Mouse (Mus musculus) cerebral cortex, adult 2 months (tissue): ENCODE measurements around the gene Gipc2.

Source experiments
- WGBS: fragments of 180-500 bp; shearing (Covaris S2); methylation state at CpG from one replicate; pipeline ENCODE4 v1.1.7; 2018; 5-methylcytosine and 5-hydroxymethylcytosine counted together

The Gipc2 gene

DNA sequence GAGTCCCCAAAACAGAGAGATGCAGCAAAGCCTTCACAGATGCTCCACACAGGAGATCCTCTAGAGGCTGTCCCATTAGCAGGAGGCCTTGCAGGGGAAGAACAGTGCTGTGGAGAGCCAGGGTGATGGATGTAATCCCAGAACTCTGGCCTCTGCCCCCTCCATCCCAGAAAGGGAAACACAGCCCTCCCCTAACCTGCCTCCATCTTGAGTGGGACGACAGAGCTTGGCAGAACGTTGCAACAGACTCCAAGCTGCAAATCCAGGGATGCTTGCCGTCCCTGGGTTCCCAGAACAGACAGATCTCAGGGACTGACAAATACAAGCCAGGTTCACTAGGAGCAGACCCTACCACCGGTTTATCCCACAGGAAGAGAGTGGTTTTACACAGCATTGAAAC lies 51.8 kb downstream of the Gipc2 start:
- 57% methylated on average over 4 of the region's 4 CpGs for WGBS

DNA sequence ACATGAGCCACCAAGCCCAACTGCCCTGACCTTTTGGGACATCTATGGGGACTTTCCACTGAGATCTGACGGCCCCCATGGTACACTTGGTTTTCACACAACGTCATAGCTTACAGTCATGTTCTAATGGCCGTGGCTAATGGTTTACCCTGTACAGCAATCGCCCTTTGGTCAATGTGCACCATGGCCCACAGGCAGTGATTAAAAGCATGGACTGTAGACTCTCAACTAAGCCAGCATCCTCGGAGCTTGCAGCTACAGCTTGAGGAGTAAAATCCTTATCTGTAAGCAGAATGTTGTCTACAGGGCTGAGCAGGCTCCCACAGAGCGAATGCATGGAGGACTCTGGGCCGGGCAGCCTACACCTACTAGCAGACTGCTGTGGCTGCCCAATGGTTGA lies 52.5 kb downstream of the Gipc2 start:
- 99% methylated on average over 7 of the region's 7 CpGs for WGBS

DNA sequence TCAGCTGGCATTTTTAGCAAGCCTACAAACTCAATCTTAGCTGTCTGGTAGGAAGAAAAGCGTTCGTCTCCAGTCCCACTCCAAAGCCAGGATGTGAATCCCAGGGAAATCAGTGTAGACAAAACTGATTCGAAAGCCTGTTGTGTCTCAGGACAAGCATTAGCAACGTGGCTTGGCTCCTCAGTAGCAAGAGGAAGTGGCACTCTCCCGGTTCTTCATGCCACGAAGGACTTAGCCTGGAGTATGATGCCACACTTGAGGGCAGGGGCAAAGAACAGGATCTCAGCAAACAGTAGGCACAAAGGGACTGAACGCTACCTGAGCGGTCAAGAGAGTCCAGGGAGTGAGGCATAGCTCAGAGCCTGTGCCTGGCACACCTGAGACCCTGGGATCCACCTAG lies 53.4 kb downstream of the Gipc2 start:
- WGBS = 86% methylated on average over 8 of the region's 8 CpGs

DNA sequence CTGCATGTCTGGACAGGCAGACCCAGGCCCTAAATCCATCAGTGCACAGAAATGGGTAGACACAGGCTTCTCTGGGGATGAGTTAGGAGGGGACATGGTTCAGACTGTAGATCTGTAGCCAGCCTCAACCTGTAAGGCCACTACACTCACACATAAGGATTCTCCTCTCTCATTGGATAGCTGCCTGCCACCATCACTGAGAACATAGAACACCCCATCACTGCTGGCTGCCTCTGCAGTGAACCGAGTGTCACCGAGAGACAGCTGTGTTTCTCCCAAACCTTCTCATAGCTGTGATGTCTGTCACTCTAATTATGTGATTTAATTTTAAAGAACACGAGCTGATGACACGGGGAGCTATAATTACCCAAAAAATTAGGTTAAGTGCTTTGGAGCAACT lies 54.5 kb downstream of the Gipc2 start:
- 51% methylated on average over 4 of the region's 4 CpGs for WGBS

DNA sequence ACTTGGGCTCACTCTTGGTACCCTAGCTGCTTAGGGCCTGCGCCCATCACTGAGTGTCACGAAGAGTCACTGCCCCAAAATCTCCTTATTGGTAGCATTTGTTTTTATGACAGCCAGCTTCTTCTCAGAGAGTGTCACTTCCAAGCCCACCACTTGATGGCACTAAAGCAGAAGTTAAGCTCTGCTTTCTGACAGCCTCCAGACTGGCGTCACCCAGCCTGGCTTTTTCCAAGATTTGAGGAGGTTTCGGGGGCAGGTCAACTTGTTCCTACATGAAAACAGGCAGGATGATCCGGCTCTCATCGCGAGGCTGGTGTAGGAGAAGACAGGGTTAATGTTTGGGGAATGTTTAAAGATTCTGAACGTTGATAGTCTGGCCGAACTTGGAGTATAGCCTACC lies 54.9 kb downstream of the Gipc2 start:
- 10% methylated on average over 9 of the region's 9 CpGs for WGBS

DNA sequence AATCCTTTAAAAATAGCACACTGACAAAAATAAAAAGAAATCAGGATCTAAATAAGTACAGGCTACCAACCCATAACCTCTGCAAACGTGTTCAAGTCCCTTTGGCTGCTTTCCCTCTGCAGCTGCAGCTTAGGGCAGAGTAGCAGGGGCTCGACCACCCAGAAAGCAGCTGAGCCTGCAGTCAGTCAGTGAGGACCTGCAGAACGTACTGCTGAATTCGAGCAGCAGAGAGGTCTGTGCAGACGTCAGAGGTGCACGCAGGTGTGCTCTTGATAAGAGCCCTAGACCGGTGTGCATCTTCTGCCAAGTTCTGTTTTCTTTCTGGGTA lies 56.8 kb downstream of the Gipc2 start:
- 56% methylated on average over 7 of the region's 7 CpGs for WGBS

DNA sequence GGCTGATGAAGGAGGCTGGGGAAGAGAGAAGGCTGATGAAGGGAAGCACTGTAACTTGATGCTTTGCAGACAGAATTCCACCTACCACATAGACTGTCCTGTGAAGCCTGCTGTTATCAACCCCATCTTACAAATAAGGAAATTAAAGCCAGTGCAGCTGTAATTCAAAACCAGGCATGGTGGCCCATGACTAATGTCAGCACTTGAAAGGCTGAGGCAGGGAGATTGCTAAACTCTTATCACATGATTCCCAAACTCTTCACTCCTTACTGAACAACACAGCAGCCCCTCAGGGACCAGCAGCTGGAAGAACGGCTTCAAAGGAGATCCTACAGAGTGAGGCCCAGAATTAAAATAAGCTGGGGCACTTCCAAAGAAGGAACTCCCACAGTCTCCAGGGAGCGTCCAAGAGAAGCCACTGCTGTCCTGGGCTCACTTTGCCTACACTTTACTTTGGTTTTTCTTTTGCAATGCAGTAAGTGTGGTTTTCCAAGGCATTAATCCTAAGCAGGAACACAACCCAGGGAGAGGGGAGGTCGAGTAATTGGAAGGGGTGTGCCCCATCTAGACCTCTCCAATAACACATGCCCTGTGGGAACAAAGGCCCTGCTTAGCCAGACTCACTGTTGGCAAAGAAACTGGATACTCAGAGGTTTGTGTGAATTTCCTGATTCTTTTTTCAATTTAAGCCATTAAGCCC lies 57.3 kb downstream of the Gipc2 start:
- 33% methylated on average over 3 of the region's 3 CpGs for whole genome bisulfite sequencing

DNA sequence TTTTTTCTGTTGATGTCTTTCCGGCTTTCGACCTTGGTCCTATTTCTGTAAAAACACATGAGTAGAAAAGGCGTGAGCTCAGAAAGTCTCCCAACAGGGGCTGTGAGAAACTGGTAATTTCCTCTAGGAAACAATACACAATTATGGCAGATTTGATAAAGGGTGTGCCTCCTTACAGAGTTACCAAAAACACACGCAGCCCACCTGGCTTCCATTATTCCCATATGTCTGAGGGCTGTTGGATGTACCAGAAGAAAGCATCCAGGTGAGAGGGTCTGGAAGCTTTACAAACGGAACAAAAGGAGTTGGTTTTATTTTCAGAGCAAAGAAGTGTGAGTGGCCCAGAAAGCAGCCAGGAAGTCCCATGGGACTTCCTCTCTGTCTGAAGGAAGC lies 58.0 kb downstream of the Gipc2 start:
- 80% methylated on average over 5 of the region's 5 CpGs for WGBS

DNA sequence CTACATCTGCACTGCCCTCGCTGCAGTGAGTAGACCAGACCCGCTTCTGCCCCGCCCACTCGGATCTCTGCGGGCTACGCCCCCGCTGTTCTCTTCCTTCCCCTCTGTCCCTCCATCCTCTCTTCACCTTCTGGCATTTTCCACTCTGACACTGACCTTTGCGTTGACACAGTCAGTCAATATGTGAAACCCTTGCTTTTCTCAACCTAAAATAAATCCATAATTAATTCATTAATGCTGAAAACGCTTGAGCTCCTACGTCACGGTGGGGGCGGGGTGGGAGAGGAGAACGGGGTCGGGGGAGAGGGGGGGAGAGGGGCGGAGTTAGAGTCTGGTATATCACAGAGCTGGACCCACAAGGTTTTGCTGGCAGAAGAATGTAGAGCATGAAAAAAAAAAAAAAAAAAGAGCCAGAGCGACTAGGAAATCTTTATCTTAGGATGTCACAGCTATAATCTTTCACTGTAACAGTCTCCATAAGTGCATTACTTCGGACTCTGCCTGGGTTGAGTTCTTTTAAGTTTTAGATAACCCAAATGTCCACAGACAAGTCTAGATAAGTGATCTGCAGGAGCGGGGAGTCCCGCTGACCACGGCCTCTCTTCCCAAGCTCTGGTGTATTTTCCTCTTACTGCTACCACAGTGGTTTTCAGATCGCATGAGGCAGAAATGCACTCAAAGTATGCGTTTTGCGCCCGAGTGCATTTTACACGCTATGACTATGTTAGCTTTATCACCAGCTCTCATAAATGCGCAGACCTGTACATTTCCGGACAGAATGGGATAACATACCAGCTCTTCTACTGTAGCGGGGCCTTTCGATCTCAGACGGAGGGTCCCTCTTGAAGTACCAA lies 58.7 kb downstream of the Gipc2 start:
- 37% methylated on average over 29 of the region's 30 CpGs for WGBS

DNA sequence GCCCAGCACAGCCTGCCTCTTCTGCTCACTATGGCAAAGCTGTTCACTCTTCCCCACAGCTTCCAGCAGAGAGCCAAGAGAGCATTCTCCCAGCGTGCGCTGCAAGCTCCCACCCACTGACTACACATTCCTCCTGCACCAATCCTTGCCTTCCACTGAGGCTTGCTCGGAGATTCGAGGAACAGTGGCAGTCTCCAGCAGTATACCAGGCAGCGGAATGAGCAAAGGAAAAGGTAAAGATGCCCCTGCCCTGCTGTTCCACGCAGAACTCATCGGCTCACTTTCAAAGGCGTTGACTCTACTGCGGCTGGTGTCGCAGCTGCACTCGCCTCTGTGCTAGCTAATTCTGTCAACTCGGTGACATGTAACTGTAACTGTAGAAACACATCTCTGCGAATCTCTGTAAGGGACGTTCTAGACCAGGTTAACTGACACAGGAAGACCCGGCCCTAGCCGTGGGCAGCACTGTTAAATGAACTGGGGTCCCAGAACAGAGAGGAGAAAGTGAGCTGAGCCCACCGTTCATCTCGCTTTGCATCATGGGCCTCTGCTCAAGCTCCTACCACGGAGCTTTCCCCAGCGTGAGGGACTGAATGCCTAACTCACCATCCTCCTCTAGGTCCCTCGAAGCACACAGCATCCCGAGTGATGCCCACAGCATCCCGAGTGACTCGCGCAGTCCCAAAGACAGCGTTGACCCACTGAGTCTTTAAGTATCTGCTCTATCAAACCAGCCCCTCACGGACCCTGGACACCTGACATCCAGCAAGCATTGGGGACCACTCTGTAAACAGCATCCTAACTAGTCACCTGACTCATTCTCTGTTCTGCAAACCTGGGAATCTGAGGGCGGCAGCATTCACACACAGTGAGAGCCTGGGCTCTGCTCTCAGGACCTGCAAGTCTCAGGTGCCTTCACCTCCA lies 59.5 kb downstream of the Gipc2 start:
- WGBS = 2% methylated on average over 28 of the region's 28 CpGs

DNA sequence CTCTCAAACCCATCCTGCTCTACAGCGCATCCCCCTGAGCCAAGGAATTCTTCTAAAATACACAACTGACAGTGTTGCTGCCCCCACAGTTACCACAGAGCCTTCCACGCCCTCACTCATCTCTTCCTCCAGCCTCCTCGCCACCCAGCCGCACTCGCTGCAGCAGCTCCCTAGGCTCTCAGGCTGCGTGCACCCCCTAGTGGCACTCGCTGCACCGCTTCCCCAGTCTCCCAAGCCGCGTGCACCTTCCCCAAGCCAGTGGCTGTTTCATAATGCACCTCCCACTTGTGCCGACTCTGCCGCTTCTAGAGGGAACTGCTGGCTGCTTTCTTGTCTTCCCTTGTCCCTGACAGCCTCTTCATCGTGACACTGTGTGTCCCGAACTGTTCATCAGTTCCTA lies 60.7 kb downstream of the Gipc2 start:
- WGBS = 0% methylated on average over 14 of the region's 14 CpGs

DNA sequence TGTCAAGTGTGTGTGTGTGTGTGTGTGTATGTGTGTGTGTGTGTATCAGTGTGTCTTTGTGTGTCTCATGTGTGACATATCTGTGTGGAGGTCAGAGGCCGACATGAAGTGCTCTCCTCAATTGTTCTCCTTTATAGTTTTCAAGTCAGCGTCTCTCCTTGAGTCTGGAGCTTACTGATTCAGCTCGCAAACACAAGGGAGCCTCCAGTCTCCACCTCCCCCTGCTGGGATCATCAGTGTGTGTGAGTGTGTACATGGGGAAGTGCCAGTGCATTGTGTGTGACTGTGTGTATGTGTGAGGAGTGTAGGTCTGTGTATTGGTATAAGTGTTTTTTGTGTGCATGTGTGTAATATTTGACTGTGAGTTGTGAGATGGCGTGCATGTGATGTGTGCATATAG lies 62.6 kb downstream of the Gipc2 start:
- WGBS = 94% methylated on average over 4 of the region's 4 CpGs

DNA sequence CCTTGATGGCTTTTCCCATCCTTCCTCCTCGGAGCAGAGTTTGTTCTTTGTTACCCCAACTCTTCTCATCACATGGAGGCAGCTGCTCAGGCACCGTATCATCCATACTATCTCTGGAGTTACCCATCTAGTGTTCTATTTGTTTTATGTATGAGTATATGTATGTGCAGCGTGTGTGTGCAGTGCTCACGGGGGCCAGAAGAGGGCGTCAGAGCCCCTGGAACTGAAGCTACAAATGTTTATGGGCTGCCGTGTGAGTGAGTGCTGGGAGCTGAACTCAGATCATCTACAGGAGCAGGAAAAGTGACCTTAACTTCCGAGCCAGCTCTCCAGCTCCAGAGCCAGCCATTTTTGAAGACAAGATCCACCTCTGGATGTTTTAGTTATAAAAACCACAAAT lies 64.6 kb downstream of the Gipc2 start:
- WGBS = 91% methylated on average over 7 of the region's 7 CpGs

DNA sequence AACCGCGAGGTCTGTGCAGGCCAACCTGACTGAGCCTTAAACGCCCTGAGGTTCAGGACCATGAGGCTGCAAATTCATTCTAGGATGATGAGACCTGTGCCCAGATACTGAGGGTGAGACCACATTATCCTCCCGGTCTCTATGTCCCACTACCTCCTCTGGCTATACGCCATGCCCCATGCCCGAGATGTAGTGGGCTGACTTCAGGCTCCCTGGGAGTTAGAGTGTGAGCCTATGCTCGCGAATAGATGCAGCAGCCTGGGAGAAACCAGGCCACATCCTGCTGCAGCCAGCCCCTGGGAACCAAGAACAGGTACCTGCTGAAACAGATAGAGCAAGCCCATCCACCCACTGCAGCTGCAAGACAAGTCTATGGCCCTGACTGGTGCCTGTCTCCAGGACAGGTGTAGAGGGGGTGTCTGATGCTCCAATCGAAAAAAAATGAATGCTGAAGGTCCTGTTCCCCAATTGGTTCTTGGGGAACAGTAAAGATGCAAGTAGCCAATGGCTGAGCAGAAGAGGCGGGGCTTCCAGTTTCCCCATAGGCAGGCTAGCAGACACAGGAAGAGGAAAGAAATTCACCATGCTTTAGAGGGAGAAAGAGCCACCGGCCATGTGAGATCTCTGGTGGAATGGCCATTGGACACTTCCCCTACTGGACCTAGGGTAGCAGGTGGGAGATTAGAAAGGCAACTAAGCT lies 65.8 kb downstream of the Gipc2 start:
- 66% methylated on average over 11 of the region's 11 CpGs for WGBS

DNA sequence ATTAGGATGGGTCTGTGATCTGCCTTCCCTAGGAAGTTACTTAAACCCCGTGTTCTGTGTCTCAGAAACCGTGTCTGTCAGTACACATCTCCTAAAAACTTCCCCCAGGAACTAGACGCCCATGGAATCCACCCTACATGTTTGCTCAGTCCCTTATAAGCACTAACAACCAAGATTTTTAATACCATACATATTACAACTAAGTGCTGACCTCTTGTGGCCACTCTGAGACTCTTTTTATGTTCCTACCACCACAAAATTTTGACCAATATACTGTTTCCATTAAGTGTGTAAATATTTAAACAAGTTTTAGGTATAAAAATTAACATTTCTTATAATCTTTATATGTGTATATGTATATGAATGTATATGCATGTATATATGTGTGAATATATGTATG lies 71.0 kb downstream of the Gipc2 start:
- WGBS = 4% methylated on average over 3 of the region's 3 CpGs

DNA sequence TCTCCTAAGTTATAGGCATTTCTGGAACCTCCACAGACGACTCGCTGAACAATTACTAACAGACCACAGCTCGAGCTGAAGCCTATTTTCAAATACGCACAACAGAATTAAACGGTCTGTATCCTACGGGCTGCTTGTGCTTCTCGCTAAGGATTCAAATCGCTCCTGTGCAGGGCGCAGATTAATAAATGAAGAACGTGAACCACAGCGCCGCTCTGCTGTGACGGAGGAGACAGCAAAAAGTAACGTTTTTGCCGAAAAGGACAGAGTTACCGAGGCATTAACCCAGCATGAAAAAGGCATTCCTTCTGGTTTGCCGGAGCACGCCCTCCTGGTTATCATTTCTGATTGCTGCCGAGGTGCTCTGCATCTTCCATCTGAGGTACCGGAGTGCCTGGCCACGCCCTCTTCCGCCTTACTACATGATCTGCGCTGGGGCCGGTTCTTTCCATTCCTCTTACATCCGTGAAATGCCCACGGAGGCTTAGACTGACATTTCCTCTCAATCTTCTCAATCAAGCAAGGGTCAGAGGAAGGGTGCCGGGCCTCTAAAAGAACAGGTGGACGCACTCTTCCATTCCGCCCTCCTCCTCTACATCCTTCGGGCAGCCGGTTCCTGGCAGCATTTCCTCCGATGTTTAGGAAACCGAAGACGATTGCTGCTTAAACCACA lies 73.5 kb downstream of the Gipc2 start:
- WGBS = 34% methylated on average over 34 of the region's 34 CpGs

DNA sequence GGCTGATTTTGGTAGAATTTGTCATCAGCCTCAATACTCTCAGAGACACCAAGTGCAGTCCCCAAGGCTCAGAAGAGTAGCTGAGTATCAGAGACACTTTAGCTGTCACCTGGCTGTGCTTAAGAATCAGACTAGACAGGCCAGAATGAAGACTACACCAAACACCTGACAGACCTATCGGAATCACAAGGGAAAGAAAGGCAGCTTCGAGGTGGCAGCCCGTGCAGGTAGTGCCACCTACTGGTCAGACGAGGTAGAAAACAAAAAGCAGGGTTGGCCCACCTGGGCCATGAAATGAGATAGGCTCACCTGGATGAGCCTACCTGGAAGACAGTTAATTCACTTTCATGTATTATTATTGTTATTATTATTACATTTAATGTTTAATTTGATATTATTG lies 76.9 kb downstream of the Gipc2 start:
- WGBS = 2% methylated on average over 4 of the region's 4 CpGs

DNA sequence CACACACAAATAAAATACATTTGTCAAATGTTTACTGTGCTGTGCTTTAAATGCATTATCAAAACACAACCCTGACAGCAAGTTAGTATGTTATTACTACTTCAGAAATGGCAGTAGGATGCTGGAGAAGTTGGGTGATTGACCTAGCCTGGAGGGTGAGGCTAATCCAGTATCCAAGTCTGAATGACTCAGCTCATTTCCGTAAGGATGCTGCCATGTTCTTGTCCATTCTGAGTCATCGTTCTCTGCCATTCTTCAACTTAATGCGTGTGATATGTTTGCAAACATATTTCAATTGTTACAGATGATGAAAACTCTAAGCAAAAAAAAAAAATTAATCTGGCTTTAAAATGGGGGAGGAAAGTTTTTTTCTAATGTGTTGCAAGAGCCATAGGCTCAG lies 84.6 kb downstream of the Gipc2 start:
- WGBS = 92% methylated on average over 3 of the region's 3 CpGs

DNA sequence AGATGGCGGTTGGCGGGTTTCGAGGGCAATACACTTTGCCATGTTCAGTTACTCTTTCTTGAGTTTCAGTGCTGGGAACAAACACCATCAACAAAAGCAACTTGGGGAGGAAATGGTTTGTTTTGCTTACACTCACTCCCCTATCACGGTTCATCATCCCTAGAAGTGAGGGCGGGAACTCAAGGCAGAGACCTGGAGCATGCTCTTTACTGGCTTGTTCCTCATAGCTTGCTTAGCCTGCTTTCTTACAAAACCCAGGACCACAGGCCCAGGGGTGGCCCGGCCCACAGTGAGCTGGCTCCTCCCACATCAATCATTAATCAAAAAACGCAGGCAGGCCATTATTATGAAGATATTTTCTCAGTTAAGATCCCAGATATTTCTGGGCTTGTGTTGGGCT lies 89.9 kb downstream of the Gipc2 start:
- 89% methylated on average over 7 of the region's 7 CpGs for WGBS

DNA sequence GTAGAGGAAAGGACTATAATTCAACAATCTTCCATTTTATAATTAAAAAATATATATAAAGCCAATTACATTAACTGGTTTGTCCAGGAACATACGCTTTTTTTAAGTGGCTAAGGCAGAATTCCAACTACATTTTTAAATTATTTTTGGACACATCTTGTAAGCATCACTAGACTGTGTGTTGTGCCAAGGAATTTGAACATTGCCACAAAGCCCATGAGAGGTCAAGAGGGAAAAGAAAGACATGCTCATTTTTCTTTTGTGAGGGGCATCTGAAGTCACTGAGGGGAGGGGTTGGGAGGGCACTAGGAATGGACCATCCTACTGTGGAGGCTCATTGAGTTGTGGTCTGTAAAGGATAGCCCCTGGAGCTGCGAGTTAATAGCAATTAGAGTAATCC lies 97.0 kb downstream of the Gipc2 start:
- WGBS = 72% methylated on average over 2 of the region's 2 CpGs

DNA sequence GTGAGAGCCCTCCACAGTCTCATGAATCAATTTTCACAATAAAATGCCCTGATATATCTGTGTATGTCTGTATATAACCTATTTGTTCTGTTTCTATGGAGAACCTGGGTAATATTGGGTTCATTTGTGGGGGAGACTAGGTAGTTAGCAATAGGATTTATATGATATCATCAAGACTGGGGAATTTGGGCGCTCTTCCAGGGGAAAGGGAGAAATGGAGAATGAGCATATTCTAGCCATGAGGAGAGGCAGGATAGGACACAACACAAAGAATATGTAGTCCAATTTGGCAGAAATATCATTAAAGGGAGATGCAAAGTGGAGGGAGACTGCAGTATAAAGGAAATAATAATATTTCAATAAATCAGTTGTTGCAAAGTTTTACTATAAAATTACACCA lies 97.7 kb downstream of the Gipc2 start:
- 93% methylated on average over 1 of the region's 1 CpGs for WGBS
